ENCODE assay signal across 8 mouse cellular contexts in the genomic region with DNA sequence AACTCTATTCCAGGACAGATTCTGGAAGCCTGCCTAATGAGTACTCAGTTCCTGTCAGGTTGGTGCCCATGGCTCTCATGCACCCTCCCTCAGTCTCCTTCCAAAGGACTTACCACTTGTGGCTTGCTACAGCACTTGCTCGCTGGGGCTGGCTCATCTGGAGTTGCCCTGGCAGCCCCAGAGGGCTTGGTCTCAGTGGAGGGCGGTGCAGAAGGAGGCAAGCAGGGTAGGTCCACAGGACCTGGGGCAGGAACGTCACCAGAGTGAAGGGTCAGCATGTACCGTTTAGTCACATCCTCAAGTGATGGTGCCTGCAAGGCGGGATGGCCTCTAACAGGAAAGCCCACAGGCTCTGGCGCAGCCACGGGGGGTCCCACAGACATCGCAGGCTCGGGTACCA. TPM values are rescaled to one million over a fixed set of nuclear protein-coding genes. Genes with fewer than 3 reads are reported as not detected.
DNase-seq lines count a peak whose midpoint lies in the region; ATAC-seq and TF ChIP-seq lines count a peak whose summit lies in the region.

No protein-coding gene starts in this region.

- no peak for DNase-seq in layer of hippocampus, adult 2 months (ENCODE audit: low spot score in 2 of 2)
- DNase-seq in layer of hippocampus, adult 8-10 months (ENCODE audit: low spot score in 2 of 2), result no peak
- DNase-seq in heart, postnatal 0 days (ENCODE audit: low spot score), result peak; percentile 4
- no peak for DNase-seq in thymus, adult 18-20 months
- DNase-seq in gastrocnemius, postnatal 10 days, result no peak
- DNase-seq in cerebellum, adult 18-20 months, result no peak

- ATAC-seq in heart, postnatal 0 days (ENCODE audit: insufficient read depth, low read depth), result no peak
- ATAC-seq in limb, embryonic 15.5 days (ENCODE audit: insufficient number of reproducible peaks, low FRiP score, low TSS enrichment, low read depth), result no peak

- WGBS in heart, postnatal 0 days, result 34% methylated on average over 9 of the region's 9 CpGs
- 35% methylated on average over 9 of the region's 9 CpGs for WGBS in limb, embryonic 15.5 days
- WGBS in small intestine, adult 2 months, result 68% methylated on average over 9 of the region's 9 CpGs

- peak overlapping the region; percentile 87 for H3K27ac ChIP-seq in layer of hippocampus, adult 2 months
- no peak overlapping the region for H3K27ac ChIP-seq in heart, postnatal 0 days (ENCODE audit: low read depth)
- H3K27ac ChIP-seq in limb, embryonic 15.5 days, result 0 out of 2 replicates have a peak overlapping the region, but pooled peaks have one; percentile 17
- no peak overlapping the region for H3K27ac ChIP-seq in small intestine, adult 2 months (ENCODE audit: insufficient read depth, low read depth, low read length)

- peak overlapping the region; percentile 68 for H3K4me3 ChIP-seq in layer of hippocampus, adult 2 months
- H3K4me3 ChIP-seq in heart, postnatal 0 days (ENCODE audit: low read depth, low read length), result peak overlapping the region; percentile 68
- peak overlapping the region; percentile 81 for H3K4me3 ChIP-seq in limb, embryonic 15.5 days
- H3K4me3 ChIP-seq in small intestine, adult 2 months (ENCODE audit: low read depth, low read length), result peak overlapping the region; percentile 65

- H3K36me3 ChIP-seq in heart, postnatal 0 days (replicated peaks; ENCODE audit: control insufficient read depth, insufficient read depth, low read length), result no peaks in the 10 kb centered on the region
- peaks cover 11% of the 10 kb centered on the region for H3K36me3 ChIP-seq in limb, embryonic 15.5 days
- H3K36me3 ChIP-seq in small intestine, adult 2 months (ENCODE audit: control insufficient read depth, insufficient read depth, low read length), result no peaks in the 10 kb centered on the region

- no peak for TF ChIP-seq EP300 in heart, postnatal 0 days (IDR thresholded peaks at IDR 0.05; ENCODE audit: low read depth)

- H3K27me3 ChIP-seq in heart, postnatal 0 days (ENCODE audit: control insufficient read depth, insufficient read depth, low read length), result no peaks in the 10 kb centered on the region
- H3K27me3 ChIP-seq in limb, embryonic 15.5 days, result no peaks in the 10 kb centered on the region
- peaks cover 19% of the 10 kb centered on the region for H3K27me3 ChIP-seq in small intestine, adult 2 months (ENCODE audit: control insufficient read depth, insufficient read depth, low read length)

- H3K9me3 ChIP-seq in heart, postnatal 0 days (replicated peaks; ENCODE audit: control insufficient read depth, low read length), result no peaks in the 10 kb centered on the region
- H3K9me3 ChIP-seq in limb, embryonic 15.5 days, result no peaks in the 10 kb centered on the region

- H3K4me2 ChIP-seq in heart, postnatal 0 days (ENCODE audit: low read depth, low read length), result peak overlapping the region; percentile 69
- peak overlapping the region; percentile 87 for H3K4me2 ChIP-seq in limb, embryonic 15.5 days

- no peak for TF ChIP-seq POLR2A in small intestine, adult 2 months (IDR thresholded peaks at IDR 0.05; ENCODE audit: low read depth, low read length)

- no peak for TF ChIP-seq CTCF in layer of hippocampus, adult 2 months (conservative IDR thresholded peaks at IDR 0.05)
- TF ChIP-seq CTCF in heart, postnatal 0 days (IDR thresholded peaks at IDR 0.05; ENCODE audit: low read depth), result no peak
- no peak for TF ChIP-seq CTCF in small intestine, adult 2 months (IDR thresholded peaks at IDR 0.05; ENCODE audit: extremely low read depth, insufficient read length, insufficient replicate concordance, low read depth, low read length)

- peaks cover 63% of the 10 kb centered on the region for H3K4me1 ChIP-seq in heart, postnatal 0 days (ENCODE audit: control insufficient read depth, insufficient read depth)
- peaks cover 79% of the 10 kb centered on the region for H3K4me1 ChIP-seq in limb, embryonic 15.5 days
- peaks cover 3% of the 10 kb centered on the region for H3K4me1 ChIP-seq in small intestine, adult 2 months (ENCODE audit: control insufficient read depth, insufficient read depth, insufficient read length, low read length)

- H3K9ac ChIP-seq in heart, postnatal 0 days (replicated peaks; ENCODE audit: low read depth, low read length), result peak overlapping the region; percentile 77; the same call in 1 of the 2 replicates
- peak overlapping the region; percentile 44 for H3K9ac ChIP-seq in limb, embryonic 15.5 days

RNA-seq across cellular contexts. Expression of gene Arhgef17, which starts 3.5 kb away (rescaled TPM):
- 100 to 1,000 TPM; 163 to 171 TPM for total RNA-seq in layer of hippocampus, adult 2 months (2021)
- total RNA-seq in layer of hippocampus, adult 8-10 months (2022), result 100 to 1,000 TPM; 149 to 173 (median 162) TPM
- total RNA-seq in heart, postnatal 0 days (2014; rRNA removed; ENCODE audit: low replicate concordance), result 28.4 and 42.3 TPM in 2 replicates
- polyA plus RNA-seq in heart, postnatal 0 days (2015; fragmentation: Nextera tagmentation; extraction: Ambion mirVana), result 2.6 and 2.8 TPM in 2 replicates
- 8.0 and 8.5 TPM in 2 replicates for polyA plus RNA-seq in limb, embryonic 15.5 days (2015; fragmentation: Nextera tagmentation; extraction: Ambion mirVana)
- 6.8 and 8.0 TPM in 2 replicates for polyA plus RNA-seq in small intestine, adult 2 months (2012; rRNA removed)
- 10 to 100 TPM; 29.6 to 35.5 TPM for total RNA-seq in gastrocnemius, postnatal 10 days (2021)

RNA-seq across cellular contexts. Expression of gene P2ry6, which starts 46.0 kb away (rescaled TPM):
- 1 to 10 TPM; 3.0 to 3.6 TPM for total RNA-seq in layer of hippocampus, adult 2 months (2021)
- total RNA-seq in layer of hippocampus, adult 8-10 months (2022), result 1 to 10 TPM; 3.1 to 8.7 (median 6.5) TPM
- total RNA-seq in heart, postnatal 0 days (2014; rRNA removed; ENCODE audit: low replicate concordance), result 1.0 and 4.5 TPM in 2 replicates
- polyA plus RNA-seq in heart, postnatal 0 days (2015; fragmentation: Nextera tagmentation; extraction: Ambion mirVana), result 3.5 and 3.9 TPM in 2 replicates
- polyA plus RNA-seq in limb, embryonic 15.5 days (2015; fragmentation: Nextera tagmentation; extraction: Ambion mirVana), result 6.0 and 7.9 TPM in 2 replicates
- 19.4 and 27.8 TPM in 2 replicates for polyA plus RNA-seq in small intestine, adult 2 months (2012; rRNA removed)
- 1 to 10 TPM; 2.3 to 4.0 TPM for total RNA-seq in gastrocnemius, postnatal 10 days (2021)

Comparison
In these comparisons a context has a peak if more than half of its experiments do, and no peak if none do; other contexts are left out.
1. H3K27ac ChIP-seq: peak in layer of hippocampus, adult 2 months (single experiment) and limb, embryonic 15.5 days (single experiment); none in heart, postnatal 0 days (single experiment) and small intestine, adult 2 months (single experiment).
2. Peak in every context shown above with its lines, with median percentiles within 50 percentile points of each other: H3K4me3 ChIP-seq.